Mouse (Mus musculus) kidney, postnatal 0 days (tissue): ENCODE measurements around the gene Zfp385b. TPM values are rescaled to one million over a fixed set of nuclear protein-coding genes. Genes with fewer than 3 reads are reported as not detected.

Source experiments
- ATAC-seq: fragments of 200-750 bp; cut with Nextera tagmentation; replicated peaks from 2 replicates; pipeline ENCODE4 v1.8.0; 2017; ENCODE audit warnings: low read depth, moderate number of reproducible peaks, moderate TSS enrichment, moderate library complexity; ENCODE audit not compliant: low FRiP score
- DNase-seq: peaks from one replicate; pipeline ENCODE4 v3.0.0-alpha.2; 2016; ENCODE audit warnings: low spot score
- H3K27ac ChIP-seq: fragments of 300-500 bp; sonication (generic); 2 replicates; pipeline ENCODE4 v1.5.1; 2014; ENCODE audit warnings: mild to moderate bottlenecking
- H3K27me3 ChIP-seq: fragments of 300-500 bp; sonication (generic); 2 replicates; pipeline ENCODE4 v1.6.1; 2014; ENCODE audit warnings: low read length, mixed read lengths; ENCODE audit not compliant: insufficient read depth
- H3K36me3 ChIP-seq: fragments of 300-500 bp; sonication (generic); 2 replicates; pipeline ENCODE4 v1.6.1; 2014; ENCODE audit warnings: low read length, mixed read lengths; ENCODE audit not compliant: insufficient read depth
- H3K4me1 ChIP-seq: fragments of 300-500 bp; sonication (generic); replicated peaks from 2 replicates; pipeline ENCODE4 v1.6.1; 2014; ENCODE audit warnings: antibody characterized with exemption, low read length, mixed read lengths; ENCODE audit not compliant: insufficient read depth
- H3K4me2 ChIP-seq: fragments of 300-500 bp; sonication (generic); 2 replicates; pipeline ENCODE4 v1.6.1; 2014; ENCODE audit warnings: mild to moderate bottlenecking, low read length, moderate library complexity, mixed read lengths
- H3K4me3 ChIP-seq: fragments of 300-500 bp; sonication (generic); replicated peaks from 2 replicates; pipeline ENCODE4 v1.5.1; 2014; ENCODE audit warnings: low read depth, low read length
- H3K9ac ChIP-seq: fragments of 300-500 bp; sonication (generic); 2 replicates; pipeline ENCODE4 v1.6.1; 2014; ENCODE audit warnings: low read depth, low read length
- H3K9me3 ChIP-seq: fragments of 300-500 bp; sonication (generic); replicated peaks from 2 replicates; pipeline ENCODE4 v1.6.1; 2016; ENCODE audit warnings: low read length, inconsistent platforms, mixed read lengths
- CTCF ChIP-seq: IDR thresholded peaks from 2 replicates; pipeline ENCODE4 v1.5.1; 2016; ENCODE audit warnings: antibody characterized with exemption, low read depth, mild to moderate bottlenecking, moderate library complexity
- WGBS: fragments of 180-500 bp; shearing (Covaris S2); extraction: QIAGEN DNeasy Blood & Tissue Kit; methylation state at CpG from one replicate; pipeline ENCODE4 v1.1.7; 2014; 5-methylcytosine and 5-hydroxymethylcytosine counted together
- polyA plus RNA-seq: library from polyadenylated mRNA; unstranded; fragments of >200 nt; fragmentation: Nextera tagmentation; extraction: Ambion mirVana; gene quantifications from 2 replicates; pipeline ENCODE4 v1.2.1, GENCODE M21; 2015

Gene Zfp385b
- polyA plus RNA-seq, 1 experiment from 2014 or later: 9.9 TPM

- no peak overlapping the region for H3K4me2 ChIP-seq
- H3K27me3 ChIP-seq: no peaks in the 10 kb centered on the region
- ATAC-seq (no peak), DNase-seq (no peak)
- 79% methylated on average over 7 of the region's 7 CpGs for WGBS
- H3K4me3 ChIP-seq: no peak overlapping the region
- H3K9ac ChIP-seq: no peak overlapping the region
- H3K9me3 ChIP-seq: no peaks in the 10 kb centered on the region
- no peaks in the 10 kb centered on the region for H3K4me1 ChIP-seq
- H3K36me3 ChIP-seq: no peaks in the 10 kb centered on the region
- TF ChIP-seq CTCF: no peak
- no peak overlapping the region for H3K27ac ChIP-seq
Measured at GRCm38 (mm10) chr2:77726798-77727197, 92.6 kb downstream of the Zfp385b start.

GRCm38 (mm10) chr2:77720806-77721205, 98.6 kb downstream of the Zfp385b start:
- DNase-seq (no peak), ATAC-seq (no peak)
- no peaks in the 10 kb centered on the region for H3K4me1 ChIP-seq
- no peak for TF ChIP-seq CTCF
- H3K27ac ChIP-seq: no peak overlapping the region
- H3K27me3 ChIP-seq: no peaks in the 10 kb centered on the region
- no peaks in the 10 kb centered on the region for H3K36me3 ChIP-seq
- 88% methylated on average over 4 of the region's 4 CpGs for WGBS
- no peak overlapping the region for H3K9ac ChIP-seq
- H3K4me2 ChIP-seq: no peak overlapping the region
- H3K9me3 ChIP-seq: no peaks in the 10 kb centered on the region
- no peak overlapping the region for H3K4me3 ChIP-seq

DNA sequence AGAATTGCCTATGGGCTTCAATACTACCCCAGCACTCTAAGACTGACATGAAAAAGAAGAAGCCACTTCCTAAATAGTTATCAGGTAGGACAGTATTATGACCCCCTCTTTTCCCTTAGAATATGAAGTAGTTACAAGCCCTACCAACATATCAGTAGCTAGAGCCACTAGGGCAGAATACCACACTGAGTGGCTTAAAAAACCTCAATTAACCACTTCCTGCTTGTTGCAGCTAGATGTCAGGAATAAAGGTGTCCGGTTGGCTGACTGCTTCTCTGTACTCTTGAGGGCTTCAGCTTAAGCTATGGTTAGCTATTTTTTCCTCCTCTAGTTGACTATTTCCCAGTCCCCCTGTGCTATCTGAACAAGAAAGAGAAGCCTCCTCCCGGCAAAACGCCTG, 103.1 kb downstream of the Zfp385b start:
- H3K27me3 ChIP-seq: no peaks in the 10 kb centered on the region
- H3K4me1 ChIP-seq: no peaks in the 10 kb centered on the region
- ATAC-seq (no peak), DNase-seq (no peak)
- WGBS: 81% methylated on average over 3 of the region's 3 CpGs
- H3K9me3 ChIP-seq: no peaks in the 10 kb centered on the region
- H3K4me3 ChIP-seq: no peak overlapping the region
- no peaks in the 10 kb centered on the region for H3K36me3 ChIP-seq
- no peak overlapping the region for H3K4me2 ChIP-seq
- no peak overlapping the region for H3K9ac ChIP-seq
- no peak overlapping the region for H3K27ac ChIP-seq
- TF ChIP-seq CTCF: no peak

GRCm38 (mm10) chr2:77713886-77714285, 105.6 kb downstream of the Zfp385b start:
- ATAC-seq: no peak
- Histone ChIP-seq H3K27ac (no peak overlapping the region), H3K9me3 (no peaks in the 10 kb centered on the region), H3K4me1 (no peaks in the 10 kb centered on the region), H3K4me3 (no peak overlapping the region), H3K9ac (no peak overlapping the region), H3K4me2 (no peak overlapping the region), H3K36me3 (no peaks in the 10 kb centered on the region), H3K27me3 (no peaks in the 10 kb centered on the region)
- TF ChIP-seq CTCF: no peak
- DNase-seq: no peak
- WGBS: 35% methylated on average over 5 of the region's 5 CpGs

GRCm38 (mm10) chr2:77711751-77712150, 107.7 kb downstream of the Zfp385b start:
- WGBS: 74% methylated on average over 1 of the region's 1 CpGs
- H3K4me2 ChIP-seq: no peak overlapping the region
- no peak for ATAC-seq
- no peaks in the 10 kb centered on the region for H3K36me3 ChIP-seq
- H3K9ac ChIP-seq: no peak overlapping the region
- no peak overlapping the region for H3K4me3 ChIP-seq
- no peak overlapping the region for H3K27ac ChIP-seq
- no peak for DNase-seq
- no peaks in the 10 kb centered on the region for H3K4me1 ChIP-seq
- no peak for TF ChIP-seq CTCF
- no peaks in the 10 kb centered on the region for H3K9me3 ChIP-seq
- no peaks in the 10 kb centered on the region for H3K27me3 ChIP-seq

- H3K4me3 ChIP-seq: no peak overlapping the region
- peak; percentile 98 for TF ChIP-seq CTCF
- H3K9ac ChIP-seq: no peak overlapping the region
- WGBS: 25% methylated on average over 7 of the region's 7 CpGs
- H3K27me3 ChIP-seq: no peaks in the 10 kb centered on the region
- no peaks in the 10 kb centered on the region for H3K4me1 ChIP-seq
- H3K36me3 ChIP-seq: no peaks in the 10 kb centered on the region
- H3K9me3 ChIP-seq: no peaks in the 10 kb centered on the region
- peak; percentile 80 for DNase-seq
- H3K4me2 ChIP-seq: peak overlapping the region; percentile 23; the same call in 1 of the 2 replicates
- ATAC-seq: no peak
- no peak overlapping the region for H3K27ac ChIP-seq
Measured at GRCm38 (mm10) chr2:77709206-77709794, 110.1 kb downstream of the Zfp385b start.

DNA sequence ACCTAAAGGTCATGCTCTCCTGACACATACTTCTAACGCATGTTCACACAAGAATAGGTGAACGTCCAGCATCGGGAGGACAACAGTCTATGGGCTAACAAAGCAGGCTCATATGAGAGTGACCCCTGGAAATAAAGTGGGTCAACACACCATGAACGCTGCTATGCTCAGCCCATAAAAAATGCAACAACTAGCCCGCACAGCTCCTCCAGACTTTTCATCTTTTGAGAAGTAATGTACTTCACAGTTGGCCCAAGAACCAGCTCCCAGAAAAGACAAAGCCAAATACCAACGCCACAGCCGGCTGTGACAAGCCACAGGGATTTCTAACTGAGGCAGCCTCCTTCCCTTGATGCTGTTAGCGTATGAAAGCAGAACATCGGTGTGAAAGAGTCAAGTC, 112.3 kb downstream of the Zfp385b start:
- no peak overlapping the region for H3K4me3 ChIP-seq
- no peak for ATAC-seq
- no peaks in the 10 kb centered on the region for H3K27me3 ChIP-seq
- no peak for DNase-seq
- TF ChIP-seq CTCF: no peak
- H3K9me3 ChIP-seq: no peaks in the 10 kb centered on the region
- H3K36me3 ChIP-seq: no peaks in the 10 kb centered on the region
- WGBS: 68% methylated on average over 9 of the region's 9 CpGs
- no peaks in the 10 kb centered on the region for H3K4me1 ChIP-seq
- H3K9ac ChIP-seq: no peak overlapping the region
- no peak overlapping the region for H3K4me2 ChIP-seq
- no peak overlapping the region for H3K27ac ChIP-seq
